In genomic region chr10:87913852-87914251, GRCm38 (mm10) we compare ENCODE assay signal across 35 mouse cellular contexts.
"Had no signal": no experiment of that assay in that cellular context is flagged by ENCODE, and none has a peak within 500 bp of the region (broad histone marks: within the 10 kb centered on the region; RNA-seq: fewer than 3 reads in every experiment).

No protein-coding gene starts in this region.

- H3K36me3 ChIP-seq: heart, embryonic 15.5 days; hindbrain, embryonic 10.5 days; hindbrain, embryonic 12.5 days; hindbrain, embryonic 13.5 days; hindbrain, embryonic 15.5 days; intestine, embryonic 15.5 days; kidney, embryonic 15.5 days had no signal

- H3K4me3 ChIP-seq: heart, embryonic 10.5 days; heart, embryonic 12.5 days; heart, embryonic 13.5 days; heart, embryonic 15.5 days; hindbrain, embryonic 10.5 days; hindbrain, embryonic 12.5 days; hindbrain, embryonic 13.5 days; hindbrain, embryonic 15.5 days; intestine, embryonic 15.5 days; kidney, embryonic 15.5 days; layer of hippocampus, adult 2 months had no signal

- H3K27me3 ChIP-seq: heart, embryonic 12.5 days; heart, embryonic 13.5 days; heart, embryonic 15.5 days; hindbrain, embryonic 12.5 days; hindbrain, embryonic 13.5 days; hindbrain, embryonic 15.5 days; intestine, embryonic 15.5 days; kidney, embryonic 15.5 days had no signal

- H3K4me1 ChIP-seq: heart, embryonic 10.5 days; heart, embryonic 12.5 days; heart, embryonic 13.5 days; heart, embryonic 15.5 days; hindbrain, embryonic 10.5 days; hindbrain, embryonic 12.5 days; hindbrain, embryonic 13.5 days; hindbrain, embryonic 15.5 days; intestine, embryonic 15.5 days; kidney, embryonic 15.5 days had no signal

- H3K9ac ChIP-seq: heart, embryonic 12.5 days; heart, embryonic 13.5 days; heart, embryonic 15.5 days; hindbrain, embryonic 12.5 days; hindbrain, embryonic 13.5 days; hindbrain, embryonic 14.5 days; hindbrain, embryonic 15.5 days; intestine, embryonic 15.5 days; kidney, embryonic 15.5 days had no signal

- ATAC-seq: hindbrain, embryonic 16.5 days; hindbrain, postnatal 0 days; inflammation-experienced regulatory T-cells, adult 6 months; intestine, embryonic 15.5 days; intestine, embryonic 16.5 days; intestine, postnatal 0 days had no signal

- H3K9me3 ChIP-seq: heart, embryonic 10.5 days; heart, embryonic 12.5 days; heart, embryonic 13.5 days; heart, embryonic 15.5 days; hindbrain, embryonic 10.5 days; hindbrain, embryonic 12.5 days; hindbrain, embryonic 13.5 days; hindbrain, embryonic 15.5 days; intestine, embryonic 15.5 days; kidney, embryonic 15.5 days had no signal

- H3K27ac ChIP-seq: heart, embryonic 10.5 days; heart, embryonic 13.5 days; heart, embryonic 15.5 days; hindbrain, embryonic 10.5 days; hindbrain, embryonic 12.5 days; hindbrain, embryonic 13.5 days; hindbrain, embryonic 14.5 days; hindbrain, embryonic 15.5 days; hindbrain, postnatal 0 days; intestine, embryonic 15.5 days; kidney, embryonic 15.5 days; kidney, postnatal 0 days; layer of hippocampus, adult 2 months had no signal

- DNase-seq: heart, postnatal 10 days; heart, postnatal 14 days; heart, postnatal 36 days; heart, postnatal 4 days; kidney, adult 11 months; kidney, adult 18-20 months; kidney, adult 2 months; kidney, adult 8-10 months; kidney, adult 9 months; kidney, postnatal 10 days; kidney, postnatal 14 days; kidney, postnatal 25 days; kidney, postnatal 36 days; kidney, postnatal 4 days; layer of hippocampus, adult 9-11 months; layer of hippocampus, postnatal 36 days had no signal

- H3K4me2 ChIP-seq: heart, embryonic 11.5 days; heart, embryonic 12.5 days; heart, embryonic 13.5 days; heart, embryonic 15.5 days; hindbrain, embryonic 12.5 days; hindbrain, embryonic 13.5 days; hindbrain, embryonic 14.5 days; hindbrain, embryonic 15.5 days; intestine, embryonic 15.5 days; kidney, embryonic 15.5 days had no signal
